Mouse (Mus musculus): ENCODE measurements around the gene Psg26. TPM values are rescaled to one million over a fixed set of nuclear protein-coding genes. Genes with fewer than 3 reads are reported as not detected.
"Not testable (repeated sequence)": the region's sequence is repeated elsewhere in the genome, so short reads cannot be mapped to it uniquely, and the experiment has no call there.

Psg26 gene
- not detected for total RNA-seq (2021)
- long read RNA-seq, experiment 1, result 0 reads
- long read RNA-seq, experiment 2, result 0 reads

GRCm38 (mm10) chr7:18484077-18484476, at the start of gene Psg26:
Gene Psg26, minus strand, starts transcription at chr7:18484177.
- no peak within 1 kb of the TSS for H3K4me3 ChIP-seq

GRCm38 (mm10) chr7:18533420-18533819, 49.4 kb upstream of the Psg26 start:
- H3K27ac ChIP-seq, result no peak overlapping the region
- DNase-seq (ENCODE audit: low spot score in 2 of 2), result no peak
- H3K4me3 ChIP-seq, result no peak overlapping the region
- no peak for TF ChIP-seq CTCF (conservative IDR thresholded peaks at IDR 0.05)

More at GRCm38 (mm10) chr7:18484077-18484476, at the start of gene Psg26:
- no peak for TF ChIP-seq CTCF (conservative IDR thresholded peaks at IDR 0.05)
- H3K27ac ChIP-seq, result no peak within 1 kb of the TSS
- DNase-seq (ENCODE audit: low spot score in 2 of 2), result no peak

GRCm38 (mm10) chr7:18532169-18532568, 48.2 kb upstream of the Psg26 start, which contains the start of gene Psg25:
Gene Psg25, minus strand, starts transcription at chr7:18532269.
- Histone ChIP-seq H3K4me3 (no peak within 1 kb of the TSS), H3K27ac (no peak within 1 kb of the TSS)
- TF ChIP-seq CTCF (conservative IDR thresholded peaks at IDR 0.05), result no peak
- DNase-seq (ENCODE audit: low spot score in 2 of 2), result no peak

GRCm38 (mm10) chr7:18524668-18525067, 40.7 kb upstream of the Psg26 start:
- H3K27ac ChIP-seq, result no peak overlapping the region
- no peak for TF ChIP-seq CTCF (conservative IDR thresholded peaks at IDR 0.05)
- no peak for DNase-seq (ENCODE audit: low spot score in 2 of 2)
- H3K4me3 ChIP-seq, result no peak overlapping the region

- H3K4me3 ChIP-seq; H3K27ac ChIP-seq; DNase-seq (ENCODE audit: low spot score in 2 of 2): not testable (repeated sequence)
These were observed 28.9 kb upstream of the Psg26 start for GRCm38 (mm10) chr7:18512848-18513247.

- H3K27ac ChIP-seq; DNase-seq (ENCODE audit: low spot score in 2 of 2): not testable (repeated sequence)
These were observed 28.4 kb upstream of the Psg26 start for GRCm38 (mm10) chr7:18512417-18512816.

GRCm38 (mm10) chr7:18511479-18511878, 27.5 kb upstream of the Psg26 start:
- TF ChIP-seq CTCF (conservative IDR thresholded peaks at IDR 0.05), result no peak; the same call in 1 of the 2 replicates
- no peak for DNase-seq (ENCODE audit: low spot score in 2 of 2)
- H3K27ac ChIP-seq, result no peak overlapping the region
- H3K4me3 ChIP-seq, result no peak overlapping the region

More at GRCm38 (mm10) chr7:18512417-18512816, 28.4 kb upstream of the Psg26 start:
- H3K4me3 ChIP-seq, result not testable (repeated sequence)

- DNase-seq (ENCODE audit: low spot score in 2 of 2); H3K4me3 ChIP-seq; H3K27ac ChIP-seq: not testable (repeated sequence)
These were observed 52.0 kb downstream of the Psg26 start, which contains the start of gene Psg28 for GRCm38 (mm10) chr7:18431941-18432340. Gene Psg28, minus strand, starts transcription at chr7:18432041.

Other genes starting within 250 kb of the Psg26 start
- not detected for gene Mill1, start 238.8 kb downstream of the Psg26 start, total RNA-seq (2021)
- gene Psg18, start 129.2 kb downstream of the Psg26 start, total RNA-seq (2021), result not detected
- not detected for gene Psg28, start 52.1 kb downstream of the Psg26 start, total RNA-seq (2021)
- gene Psg25, start 48.1 kb upstream of the Psg26 start, total RNA-seq (2021), result not detected
- gene Psg27, start 83.1 kb upstream of the Psg26 start, total RNA-seq (2021), result not detected
- not detected for gene Psg23, start 132.3 kb upstream of the Psg26 start, total RNA-seq (2021)
- not detected for gene Psg21, start 172.5 kb upstream of the Psg26 start, total RNA-seq (2021)
- not detected for gene Psg20, start 202.0 kb upstream of the Psg26 start, total RNA-seq (2021)
- gene Psg22, start 233.9 kb upstream of the Psg26 start, total RNA-seq (2021), result not detected